Mouse (Mus musculus): ENCODE results near the gene Hal. TPM values are rescaled to one million over a fixed set of nuclear protein-coding genes. Genes with fewer than 3 reads are reported as not detected.
A peak's percentile ranks its signal among the peaks of the same experiment; 100 is the strongest.

Hal gene
- total and polyA plus RNA-seq, 3 experiments: 0.03 to 0.12 TPM; not detected in 1

- Histone ChIP-seq H3K36me3 (ENCODE audit: control insufficient read depth in 1 of 2, insufficient read depth in 2 of 2, low read length in 2 of 2) (peaks cover 0 to 11% of the 10 kb centered on the region in 2 experiments; a peak in 2 of 4 replicates), H3K4me1 (ENCODE audit: control insufficient read depth in 1 of 2, insufficient read depth in 2 of 2, low read length in 2 of 2) (no peaks in the 10 kb centered on the region), H3K9ac (ENCODE audit: control insufficient read depth, low read depth, low read length, poor library complexity, severe bottlenecking) (no peak overlapping the region), H3K9me3 (replicated peaks; ENCODE audit: insufficient read depth, low read length) (no peaks in the 10 kb centered on the region), H3K79me2 (ENCODE audit: control insufficient read depth, insufficient read depth, low read length, poor library complexity) (no peaks in the 10 kb centered on the region), H3K27ac (ENCODE audit: control insufficient read depth, low read depth, low read length) (no peak overlapping the region), H3K27me3 (ENCODE audit: control insufficient read depth in 1 of 2, insufficient read depth in 2 of 2, low read length in 2 of 2) (no peaks in the 10 kb centered on the region), H3K4me3 (ENCODE audit: control insufficient read depth in 1 of 2, insufficient read depth in 1 of 2, low read depth in 2 of 2, low read length in 2 of 2) (no peak overlapping the region)
- DNase-seq (ENCODE audit: low read depth, low spot score): peak; percentile 82
- 0 out of 2 replicates have a peak, but pooled peaks have one; percentile 9 for TF ChIP-seq ZNF384 (IDR thresholded peaks at IDR 0.05; ENCODE audit: low read depth, low read length)
- TF ChIP-seq CTCF (IDR thresholded peaks at IDR 0.05 in 2 of 3, conservative IDR thresholded peaks at IDR 0.05 in 1 of 3; ENCODE audit: control insufficient read depth in 1 of 3, insufficient read depth in 1 of 3, low read depth in 2 of 3, low read length in 3 of 3, poor library complexity in 1 of 3, severe bottlenecking in 1 of 3): peak; percentile 76 to 89 (median 89)
- peak; percentile 94 for TF ChIP-seq SMC3 (IDR thresholded peaks at IDR 0.05; ENCODE audit: low read depth, low read length)
- peak; percentile 80 for TF ChIP-seq RAD21 (IDR thresholded peaks at IDR 0.05; ENCODE audit: low read depth, low read length)
- TF ChIP-seq ZC3H11A (IDR thresholded peaks at IDR 0.05; ENCODE audit: low read depth, low read length): peak; percentile 80
- TF ChIP-seq ETS1 (IDR thresholded peaks at IDR 0.05; ENCODE audit: low read depth, low read length): no peak
These were observed 17.2 kb upstream of the Hal start for GRCm38 (mm10) chr10:93471415-93471814.

- Histone ChIP-seq H3K36me3 (ENCODE audit: control insufficient read depth in 1 of 2, insufficient read depth in 2 of 2, low read length in 2 of 2) (peaks cover 0 to 3% of the 10 kb centered on the region in 2 experiments; a peak in 3 of 4 replicates), H3K4me3 (ENCODE audit: control insufficient read depth in 1 of 2, insufficient read depth in 1 of 2, low read depth in 2 of 2, low read length in 2 of 2) (no peak overlapping the region), H3K79me2 (ENCODE audit: control insufficient read depth, insufficient read depth, low read length, poor library complexity) (no peaks in the 10 kb centered on the region), H3K27ac (ENCODE audit: control insufficient read depth, low read depth, low read length) (no peak overlapping the region), H3K9me3 (replicated peaks; ENCODE audit: insufficient read depth, low read length) (no peaks in the 10 kb centered on the region), H3K27me3 (ENCODE audit: control insufficient read depth in 1 of 2, insufficient read depth in 2 of 2, low read length in 2 of 2) (no peaks in the 10 kb centered on the region), H3K9ac (ENCODE audit: control insufficient read depth, low read depth, low read length, poor library complexity, severe bottlenecking) (no peak overlapping the region), H3K4me1 (ENCODE audit: control insufficient read depth in 1 of 2, insufficient read depth in 2 of 2, low read length in 2 of 2) (no peaks in the 10 kb centered on the region; a peak in 1 of 4 replicates)
- no peak for DNase-seq (ENCODE audit: low read depth, low spot score)
- TF ChIP-seq TBP (IDR thresholded peaks at IDR 0.05; ENCODE audit: low read depth, low read length) (no peak), RCOR1 (IDR thresholded peaks at IDR 0.05; ENCODE audit: low read depth, low read length) (no peak), TAL1 (IDR thresholded peaks at IDR 0.05; ENCODE audit: low read length) (no peak), SMC3 (IDR thresholded peaks at IDR 0.05; ENCODE audit: low read depth, low read length) (no peak), MEF2A (IDR thresholded peaks at IDR 0.05; ENCODE audit: extremely low read depth, insufficient replicate concordance, low read depth, low read length, poor library complexity, severe bottlenecking) (no peak), KAT2A (conservative IDR thresholded peaks at IDR 0.05; ENCODE audit: low read depth, low read length) (no peak), POLR2AphosphoS2 (IDR thresholded peaks at IDR 0.05; ENCODE audit: low read length) (no peak), TCF12 (IDR thresholded peaks at IDR 0.05; ENCODE audit: low read depth, low read length) (no peak), POLR2A (IDR thresholded peaks at IDR 0.05; ENCODE audit: control insufficient read depth in 1 of 2, insufficient read depth in 1 of 2, low read depth in 1 of 2, low read length in 2 of 2, poor library complexity in 1 of 2) (no peak), JUND (IDR thresholded peaks at IDR 0.05; ENCODE audit: low read depth, low read length) (no peak), UBTF (IDR thresholded peaks at IDR 0.05; ENCODE audit: borderline replicate concordance, insufficient read depth, low read depth, low read length) (no peak), POLR2AphosphoS5 (IDR thresholded peaks at IDR 0.05; ENCODE audit: borderline replicate concordance, low read depth, low read length) (no peak), NELFE (IDR thresholded peaks at IDR 0.05; ENCODE audit: low read depth, low read length) (no peak), E2F4 (IDR thresholded peaks at IDR 0.05; ENCODE audit: borderline replicate concordance, low read depth, low read length) (no peak), ETS1 (IDR thresholded peaks at IDR 0.05; ENCODE audit: low read depth, low read length) (no peak), ZNF384 (IDR thresholded peaks at IDR 0.05; ENCODE audit: low read depth, low read length) (no peak), USF1 (IDR thresholded peaks at IDR 0.05; ENCODE audit: low read depth, low read length) (no peak)
These were observed 4.1 kb upstream of the Hal start for GRCm38 (mm10) chr10:93484511-93484910.

Measured in MEL (cell line).